Mouse (Mus musculus): ENCODE results near the gene Tjp3. TPM values are rescaled to one million over a fixed set of nuclear protein-coding genes. Genes with fewer than 3 reads are reported as not detected.

The Tjp3 gene
- polyA plus RNA-seq, 1 experiment from 2014 or later = 4.1 TPM

- peaks cover 44% of the 10 kb centered on the region for H3K27me3 ChIP-seq (replicated peaks)
Measured at GRCm38 (mm10) chr10:81284719-81285118, 6.7 kb downstream of the Tjp3 start.

GRCm38 (mm10) chr10:81284189-81284588, 7.2 kb downstream of the Tjp3 start:
- Histone ChIP-seq H3K4me3 (replicated peaks) (no peak overlapping the region), H3K27me3 (replicated peaks) (peaks cover 41% of the 10 kb centered on the region), H3K4me2 (no peak overlapping the region), H3K36me3 (no peaks in the 10 kb centered on the region), H3K9ac (replicated peaks) (no peak overlapping the region), H3K4me1 (peaks cover 13% of the 10 kb centered on the region), H3K9me3 (replicated peaks) (no peaks in the 10 kb centered on the region), H3K27ac (replicated peaks) (no peak overlapping the region)
- WGBS = 47% methylated on average over 6 of the region's 6 CpGs
- no peak for ATAC-seq (ENCODE audit: low FRiP score)

More at GRCm38 (mm10) chr10:81284719-81285118, 6.7 kb downstream of the Tjp3 start:
- Histone ChIP-seq H3K36me3 (no peaks in the 10 kb centered on the region), H3K27ac (replicated peaks) (no peak overlapping the region), H3K4me1 (peaks cover 16% of the 10 kb centered on the region), H3K4me2 (peak overlapping the region; percentile 94; the same call in 1 of the 2 replicates), H3K9me3 (replicated peaks) (no peaks in the 10 kb centered on the region), H3K9ac (replicated peaks) (no peak overlapping the region), H3K4me3 (replicated peaks) (peak overlapping the region; percentile 51; the same call in 1 of the 2 replicates)
- no peak for ATAC-seq (ENCODE audit: low FRiP score)
- WGBS = 17% methylated on average over 17 of the region's 17 CpGs

GRCm38 (mm10) chr10:81279496-81279895, 11.9 kb downstream of the Tjp3 start:
- H3K27me3 ChIP-seq (replicated peaks) = peaks cover 23% of the 10 kb centered on the region
- no peak overlapping the region for H3K27ac ChIP-seq (replicated peaks)
- H3K9me3 ChIP-seq (replicated peaks) = no peaks in the 10 kb centered on the region
- no peaks in the 10 kb centered on the region; the same call in 1 of the 2 replicates for H3K36me3 ChIP-seq
- H3K4me3 ChIP-seq (replicated peaks) = no peak overlapping the region
- no peaks in the 10 kb centered on the region for H3K4me1 ChIP-seq
- no peak for ATAC-seq (ENCODE audit: low FRiP score)
- 31% methylated on average over 10 of the region's 10 CpGs for WGBS
- H3K9ac ChIP-seq (replicated peaks) = no peak overlapping the region
- no peak overlapping the region for H3K4me2 ChIP-seq

GRCm38 (mm10) chr10:81277676-81278075, 13.7 kb downstream of the Tjp3 start:
- Histone ChIP-seq H3K27ac (replicated peaks) (no peak overlapping the region), H3K4me2 (no peak overlapping the region), H3K4me1 (no peaks in the 10 kb centered on the region), H3K9ac (replicated peaks) (no peak overlapping the region), H3K27me3 (replicated peaks) (peaks cover 7% of the 10 kb centered on the region), H3K4me3 (replicated peaks) (no peak overlapping the region), H3K9me3 (replicated peaks) (no peaks in the 10 kb centered on the region), H3K36me3 (peaks cover 9% of the 10 kb centered on the region)
- WGBS = 85% methylated on average over 22 of the region's 22 CpGs
- no peak for ATAC-seq (ENCODE audit: low FRiP score)

GRCm38 (mm10) chr10:81273842-81274241, 17.5 kb downstream of the Tjp3 start:
- Histone ChIP-seq H3K9ac (replicated peaks) (no peak overlapping the region), H3K27me3 (replicated peaks) (0 out of 2 replicates have a peak, but pooled peaks cover 3% of the 10 kb centered on the region), H3K4me3 (replicated peaks) (no peak overlapping the region), H3K27ac (replicated peaks) (no peak overlapping the region), H3K9me3 (replicated peaks) (no peaks in the 10 kb centered on the region), H3K4me1 (peaks cover 6% of the 10 kb centered on the region), H3K36me3 (peaks cover 32% of the 10 kb centered on the region), H3K4me2 (no peak overlapping the region)
- no peak for ATAC-seq (ENCODE audit: low FRiP score)
- WGBS = 95% methylated on average over 19 of the region's 19 CpGs

- Histone ChIP-seq H3K4me3 (replicated peaks) (no peak overlapping the region), H3K36me3 (peaks cover 32% of the 10 kb centered on the region), H3K4me2 (no peak overlapping the region), H3K27me3 (replicated peaks) (no peaks in the 10 kb centered on the region), H3K27ac (replicated peaks) (no peak overlapping the region), H3K4me1 (peaks cover 17% of the 10 kb centered on the region), H3K9ac (replicated peaks) (no peak overlapping the region), H3K9me3 (replicated peaks) (no peaks in the 10 kb centered on the region)
- WGBS = 94% methylated on average over 21 of the region's 21 CpGs
- ATAC-seq (ENCODE audit: low FRiP score) = no peak
Measured at GRCm38 (mm10) chr10:81272356-81272755, 19.0 kb downstream of the Tjp3 start.

GRCm38 (mm10) chr10:81268643-81269412, 22.6 kb downstream of the Tjp3 start:
- H3K36me3 ChIP-seq = peaks cover 48% of the 10 kb centered on the region
- peak overlapping the region; percentile 88 for H3K9ac ChIP-seq (replicated peaks)
- H3K27me3 ChIP-seq (replicated peaks) = no peaks in the 10 kb centered on the region
- peak overlapping the region; percentile 82 for H3K4me2 ChIP-seq
- peaks cover 39% of the 10 kb centered on the region for H3K4me1 ChIP-seq
- WGBS = 85% methylated on average over 16 of the region's 16 CpGs
- H3K9me3 ChIP-seq (replicated peaks) = no peaks in the 10 kb centered on the region
- no peak for ATAC-seq (ENCODE audit: low FRiP score)
- peak overlapping the region; percentile 66 for H3K4me3 ChIP-seq (replicated peaks)
- no peak overlapping the region for H3K27ac ChIP-seq (replicated peaks)

- Histone ChIP-seq H3K27me3 (replicated peaks) (no peaks in the 10 kb centered on the region), H3K4me3 (replicated peaks) (peak overlapping the region; percentile 66), H3K9me3 (replicated peaks) (no peaks in the 10 kb centered on the region), H3K36me3 (peaks cover 49% of the 10 kb centered on the region), H3K27ac (replicated peaks) (peak overlapping the region; percentile 54), H3K4me2 (peak overlapping the region; percentile 82), H3K4me1 (peaks cover 39% of the 10 kb centered on the region), H3K9ac (replicated peaks) (peak overlapping the region; percentile 88)
- peak; percentile 58 for ATAC-seq (ENCODE audit: low FRiP score)
- WGBS = 6% methylated on average over 23 of the region's 23 CpGs
Measured at GRCm38 (mm10) chr10:81268056-81268455, 23.3 kb downstream of the Tjp3 start.

- Histone ChIP-seq H3K36me3 (peaks cover 44% of the 10 kb centered on the region), H3K9ac (replicated peaks) (peak within 1 kb of the TSS; percentile 80), H3K9me3 (replicated peaks) (no peaks in the 10 kb centered on the region), H3K27me3 (replicated peaks) (no peaks in the 10 kb centered on the region), H3K4me1 (peaks cover 39% of the 10 kb centered on the region), H3K4me3 (replicated peaks) (peak within 1 kb of the TSS; percentile 88), H3K4me2 (peak within 1 kb of the TSS; percentile 82), H3K27ac (replicated peaks) (peak within 1 kb of the TSS; percentile 95)
- ATAC-seq (ENCODE audit: low FRiP score) = peak; percentile 91
- under 1% methylated on average over 48 of the region's 48 CpGs for WGBS
Measured at GRCm38 (mm10) chr10:81266211-81267105, 24.9 kb downstream of the Tjp3 start, which contains the start of the genes Mrpl54 and Apba3. Gene Mrpl54, minus strand, starts transcription at chr10:81266934. Gene Apba3, plus strand, starts transcription at chr10:81266960.

- no peak overlapping the region for H3K27ac ChIP-seq (replicated peaks)
- peaks cover 39% of the 10 kb centered on the region for H3K4me1 ChIP-seq
- H3K9me3 ChIP-seq (replicated peaks) = no peaks in the 10 kb centered on the region
- H3K9ac ChIP-seq (replicated peaks) = peak overlapping the region; percentile 80; the same call in 1 of the 2 replicates
- peak overlapping the region; percentile 66 for H3K4me2 ChIP-seq
- peak overlapping the region; percentile 88 for H3K4me3 ChIP-seq (replicated peaks)
- H3K36me3 ChIP-seq = peaks cover 43% of the 10 kb centered on the region
- no peak for ATAC-seq (ENCODE audit: low FRiP score)
- H3K27me3 ChIP-seq (replicated peaks) = 0 out of 2 replicates have a peak, but pooled peaks cover under 1% of the 10 kb centered on the region
- whole genome bisulfite sequencing = 98% methylated on average over 8 of the region's 8 CpGs
Measured at GRCm38 (mm10) chr10:81265540-81265939, 25.8 kb downstream of the Tjp3 start.

GRCm38 (mm10) chr10:81261025-81261424, 30.4 kb downstream of the Tjp3 start:
- WGBS = 95% methylated on average over 4 of the region's 4 CpGs
- no peak for ATAC-seq (ENCODE audit: low FRiP score)
- Histone ChIP-seq H3K27ac (replicated peaks) (no peak overlapping the region), H3K36me3 (peaks cover 45% of the 10 kb centered on the region), H3K4me1 (peaks cover 41% of the 10 kb centered on the region), H3K4me3 (replicated peaks) (no peak overlapping the region), H3K4me2 (no peak overlapping the region), H3K9ac (replicated peaks) (no peak overlapping the region), H3K9me3 (replicated peaks) (no peaks in the 10 kb centered on the region), H3K27me3 (replicated peaks) (peaks cover 37% of the 10 kb centered on the region)

All from neural tube, embryonic 15.5 days (tissue).